ENCODE assay signal across 14 mouse cellular contexts in the genomic region with DNA sequence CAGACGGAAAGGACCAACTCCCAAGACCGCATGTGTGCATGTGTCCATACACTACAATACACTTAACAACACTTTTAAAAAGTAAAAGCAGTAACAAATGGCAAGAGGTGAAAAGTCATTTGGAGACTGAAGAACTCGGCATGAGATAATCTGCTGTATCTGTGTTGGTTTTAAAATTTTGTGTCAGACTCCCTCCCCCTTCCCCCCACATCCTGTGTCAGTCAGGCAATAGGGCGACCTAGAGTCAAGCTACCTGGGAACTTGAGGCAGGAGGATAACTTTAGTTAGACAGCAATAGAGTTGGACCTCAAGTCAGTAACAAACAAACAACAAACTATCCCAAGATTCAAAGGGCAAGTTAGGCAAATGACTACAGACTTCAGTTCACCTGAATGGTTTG. TPM values are rescaled to one million over a fixed set of nuclear protein-coding genes. Genes with fewer than 3 reads are reported as not detected.
DNase-seq lines count a peak whose midpoint lies in the region.
"Had no signal": no experiment of that assay in that cellular context is flagged by ENCODE, and none has a peak within 500 bp of the region (broad histone marks: within the 10 kb centered on the region; RNA-seq: fewer than 3 reads in every experiment).

No protein-coding gene starts in this region.

- peak; percentile 25 for DNase-seq in thymus, postnatal 0 days (ENCODE audit: low spot score)
- DNase-seq in thymus, postnatal 10 days (ENCODE audit: low spot score in 2 of 2), result no peak
- DNase-seq in CD4-positive, CD25-positive, alpha-beta regulatory T cell, adult 2 months (ENCODE audit: low read depth, low spot score), result peak; percentile 49
- peak; percentile 15 for DNase-seq in T-cell, adult 2 months (ENCODE audit: low spot score)
- peak; percentile 26 for DNase-seq in naive thymus-derived CD4-positive, alpha-beta T cell, adult 2 months (ENCODE audit: low read depth)
- no peak for DNase-seq in heart, postnatal 14 days
- no peak for DNase-seq in kidney, postnatal 10 days
- DNase-seq: adrenal gland, adult 8-10 months; adrenal gland, postnatal 36 days; cerebellum, adult 8-10 months; cerebellum, postnatal 14 days; embryo, embryonic 11 days; heart, adult 18-20 months; heart, postnatal 10 days had no signal

- intact Hi-C loops in heart, postnatal 14 days (cut with DNase I), result loop anchor here (10.0 kb wide), 1 partner anchor 196 kb away; a partner anchor contains a TSS

RNA-seq across cellular contexts. Expression of a gene that starts 34.6 kb away (rescaled TPM):
- polyA plus RNA-seq in thymus, postnatal 0 days (2015; fragmentation: Nextera tagmentation; extraction: Ambion mirVana), result 6.2 and 10.4 TPM in 2 replicates
- total RNA-seq in heart, postnatal 14 days (2021), result 10 to 100 TPM; 32.3 to 36.3 TPM

Comparison
In these comparisons a context has a peak if more than half of its experiments do, and no peak if none do; other contexts are left out.
1. DNase-seq: peak in thymus, postnatal 0 days (single experiment), CD4-positive, CD25-positive, alpha-beta regulatory T cell, adult 2 months (single experiment), T-cell, adult 2 months (single experiment) and naive thymus-derived CD4-positive, alpha-beta T cell, adult 2 months (single experiment); none in thymus, postnatal 10 days (0 of 2), heart, postnatal 14 days (0 of 2) and kidney, postnatal 10 days (single experiment).